Mouse (Mus musculus): ENCODE results near the gene Wdr18. TPM values are rescaled to one million over a fixed set of nuclear protein-coding genes. Genes with fewer than 3 reads are reported as not detected.
"Not testable (repeated sequence)": the region's sequence is repeated elsewhere in the genome, so short reads cannot be mapped to it uniquely, and the experiment has no call there.

Wdr18 gene
- polyA plus RNA-seq, 1 experiment from 2014 or later: 115 TPM

DNA sequence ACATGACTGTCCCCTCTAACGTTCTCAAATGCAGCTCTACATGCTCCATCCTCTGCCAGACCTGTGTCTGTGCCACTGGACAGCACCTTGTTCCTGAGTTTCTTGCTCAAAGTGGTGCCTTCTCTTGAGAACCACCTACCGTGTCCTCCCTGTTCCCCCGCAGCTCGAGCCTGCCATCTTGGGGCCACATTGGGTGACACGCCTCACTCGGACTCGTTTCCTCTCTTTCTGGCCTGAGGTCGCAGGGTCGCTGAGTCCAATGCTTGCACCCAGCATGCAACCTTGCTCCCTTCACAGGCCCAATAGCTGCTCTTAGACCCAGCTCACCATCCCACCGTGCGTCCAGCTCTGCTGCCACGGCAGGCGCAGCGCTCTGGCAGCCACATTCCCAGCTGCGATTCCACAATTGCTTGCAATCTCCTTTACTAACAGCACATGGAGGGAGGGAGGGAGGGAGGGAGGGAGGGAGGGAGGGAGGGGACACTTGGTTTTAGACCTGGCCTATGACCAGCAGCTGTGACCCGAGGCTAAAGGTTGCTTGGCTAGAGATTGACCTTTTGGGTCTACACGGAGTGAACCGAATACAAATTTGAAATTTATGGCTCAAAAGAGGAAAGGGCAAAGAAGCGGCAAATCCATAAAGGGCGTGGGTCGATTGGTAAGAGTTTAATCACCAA lies 1.7 kb upstream of the Wdr18 start:
- 8% methylated on average over 21 of the region's 21 CpGs for WGBS
- peaks cover 29% of the 10 kb centered on the region for H3K36me3 ChIP-seq
- peak overlapping the region; percentile 58; the same call in 1 of the 2 replicates for H3K27ac ChIP-seq
- peak overlapping the region; percentile 38; the same call in 1 of the 2 replicates for H3K4me2 ChIP-seq
- 0 out of 2 replicates have a peak overlapping the region, but pooled peaks have one; percentile 17 for H3K9ac ChIP-seq
- ATAC-seq (replicated peaks; ENCODE audit: low FRiP score): 0 out of 2 replicates have a peak, but pooled peaks have one; percentile 8
- no peaks in the 10 kb centered on the region for H3K9me3 ChIP-seq (replicated peaks)
- H3K4me1 ChIP-seq: peaks cover 36% of the 10 kb centered on the region
- H3K4me3 ChIP-seq (replicated peaks): no peak overlapping the region
- no peaks in the 10 kb centered on the region for H3K27me3 ChIP-seq

DNA sequence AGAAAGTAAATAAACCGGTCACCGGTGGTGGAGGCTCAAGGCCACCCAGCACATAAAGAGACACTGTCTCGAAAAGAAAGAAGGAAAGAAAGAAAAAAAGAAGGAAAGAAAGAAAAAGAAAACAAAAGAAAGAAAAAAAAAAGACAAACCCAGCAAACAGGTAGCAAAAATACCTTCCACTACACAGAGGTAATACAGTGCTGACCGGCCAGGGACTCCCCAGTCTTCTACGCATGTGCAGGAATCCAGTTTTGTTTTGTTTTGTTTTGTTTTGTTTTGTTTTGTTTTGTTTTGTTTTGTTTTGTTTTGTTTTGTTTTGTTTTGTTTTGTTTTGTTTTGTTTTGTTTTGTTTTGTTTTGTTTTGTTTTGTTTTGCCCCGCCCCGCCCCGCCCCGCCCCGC lies 540 bp upstream of the Wdr18 start:
- H3K27me3 ChIP-seq; H3K27ac ChIP-seq; H3K9ac ChIP-seq; H3K9me3 ChIP-seq (replicated peaks); ATAC-seq (replicated peaks; ENCODE audit: low FRiP score): not testable (repeated sequence)
- WGBS: 31% methylated on average over 10 of the region's 10 CpGs
- Histone ChIP-seq H3K4me1 (peaks cover 36% of the 10 kb centered on the region), H3K36me3 (peaks cover 32% of the 10 kb centered on the region), H3K4me2 (peak overlapping the region; percentile 83), H3K4me3 (replicated peaks) (peak overlapping the region; percentile 99)

DNA sequence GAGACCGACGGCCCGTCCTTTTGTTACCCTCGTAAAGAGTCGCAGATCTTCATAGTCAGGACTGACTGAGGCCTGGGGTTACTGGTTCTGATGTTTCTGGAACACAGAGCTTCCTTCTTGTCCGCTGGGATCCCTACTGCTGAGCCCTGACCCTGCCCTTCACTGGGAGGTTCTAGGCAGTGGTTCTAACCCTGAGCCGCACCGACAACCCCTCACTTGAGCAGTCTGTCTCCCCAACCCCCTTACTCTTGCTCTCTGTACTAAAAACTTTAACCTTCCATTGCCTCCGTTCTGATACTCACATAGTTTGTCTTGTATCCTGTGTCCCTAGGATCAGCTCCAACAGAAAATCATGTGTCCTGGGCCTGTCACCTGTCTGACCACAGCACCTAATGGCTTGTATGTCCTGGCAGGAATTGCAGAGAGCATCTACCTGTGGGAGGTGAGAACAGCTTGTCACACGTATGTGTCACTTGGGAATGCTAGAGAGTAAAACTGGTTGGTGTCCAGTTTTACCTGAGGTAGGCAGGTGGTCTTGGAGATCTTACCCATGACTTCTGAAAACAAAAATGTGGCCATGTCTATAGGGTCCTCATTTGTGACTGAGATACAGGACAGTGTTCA lies 831 bp downstream of the Wdr18 start:
- 13% methylated on average over 10 of the region's 10 CpGs for WGBS
- no peaks in the 10 kb centered on the region for H3K9me3 ChIP-seq (replicated peaks)
- H3K4me2 ChIP-seq: peak overlapping the region; percentile 83
- H3K4me3 ChIP-seq (replicated peaks): peak overlapping the region; percentile 99
- no peaks in the 10 kb centered on the region for H3K27me3 ChIP-seq
- H3K27ac ChIP-seq: peak overlapping the region; percentile 82; the same call in 1 of the 2 replicates
- ATAC-seq (replicated peaks; ENCODE audit: low FRiP score): no peak
- H3K36me3 ChIP-seq: peaks cover 46% of the 10 kb centered on the region
- H3K9ac ChIP-seq: peak overlapping the region; percentile 92
- H3K4me1 ChIP-seq: peaks cover 34% of the 10 kb centered on the region

DNA sequence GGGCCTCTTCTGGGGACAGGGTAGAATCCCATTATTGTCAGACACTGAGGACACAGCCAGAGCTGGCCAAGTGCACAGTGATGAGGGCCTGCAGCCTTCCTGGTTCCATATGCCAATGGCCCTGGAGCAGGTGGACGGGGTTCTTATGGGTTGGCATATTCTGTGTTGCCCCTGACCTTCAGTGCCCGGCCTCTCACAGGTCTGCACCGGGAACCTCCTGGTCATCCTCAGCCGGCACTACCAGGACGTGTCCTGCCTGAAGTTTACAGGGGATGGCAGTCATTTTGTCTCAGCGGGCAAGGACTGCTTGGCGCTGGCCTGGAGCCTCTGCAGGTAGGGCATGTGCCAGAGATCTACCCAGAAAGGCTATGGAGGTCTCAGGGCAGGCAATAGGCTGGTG lies 4.8 kb downstream of the Wdr18 start:
- Histone ChIP-seq H3K4me1 (peaks cover 11% of the 10 kb centered on the region), H3K9ac (no peak overlapping the region), H3K36me3 (peaks cover 76% of the 10 kb centered on the region), H3K9me3 (replicated peaks) (no peaks in the 10 kb centered on the region), H3K27ac (no peak overlapping the region), H3K27me3 (0 out of 2 replicates have a peak, but pooled peaks cover 2% of the 10 kb centered on the region), H3K4me3 (replicated peaks) (no peak overlapping the region), H3K4me2 (no peak overlapping the region)
- 95% methylated on average over 7 of the region's 7 CpGs for WGBS
- ATAC-seq (replicated peaks; ENCODE audit: low FRiP score): no peak

DNA sequence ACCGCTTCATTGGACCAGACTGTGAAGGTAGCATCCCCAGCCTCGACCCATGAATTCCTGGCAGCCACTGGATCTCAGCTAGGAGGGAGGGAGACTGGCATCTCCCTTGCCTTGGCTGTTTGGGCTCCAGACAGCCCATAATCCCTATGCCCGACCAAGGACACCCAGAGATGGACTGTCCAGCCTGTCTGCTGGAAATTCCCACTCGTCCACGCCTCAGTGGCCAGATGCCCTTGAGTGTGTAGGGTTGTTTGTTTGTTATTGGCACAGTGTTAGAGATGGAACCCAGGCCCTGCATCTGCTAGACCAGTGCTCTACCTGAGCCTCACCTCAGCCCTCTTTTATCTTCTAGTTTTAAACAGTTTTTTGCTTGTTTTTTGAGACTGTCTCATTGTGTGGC lies 5.4 kb downstream of the Wdr18 start:
- WGBS: 82% methylated on average over 5 of the region's 5 CpGs
- Histone ChIP-seq H3K9me3 (replicated peaks) (no peaks in the 10 kb centered on the region), H3K27me3 (0 out of 2 replicates have a peak, but pooled peaks cover 7% of the 10 kb centered on the region), H3K4me2 (no peak overlapping the region), H3K27ac (no peak overlapping the region), H3K4me1 (peaks cover 11% of the 10 kb centered on the region), H3K36me3 (peaks cover 76% of the 10 kb centered on the region), H3K4me3 (replicated peaks) (no peak overlapping the region), H3K9ac (no peak overlapping the region)
- no peak for ATAC-seq (replicated peaks; ENCODE audit: low FRiP score)

DNA sequence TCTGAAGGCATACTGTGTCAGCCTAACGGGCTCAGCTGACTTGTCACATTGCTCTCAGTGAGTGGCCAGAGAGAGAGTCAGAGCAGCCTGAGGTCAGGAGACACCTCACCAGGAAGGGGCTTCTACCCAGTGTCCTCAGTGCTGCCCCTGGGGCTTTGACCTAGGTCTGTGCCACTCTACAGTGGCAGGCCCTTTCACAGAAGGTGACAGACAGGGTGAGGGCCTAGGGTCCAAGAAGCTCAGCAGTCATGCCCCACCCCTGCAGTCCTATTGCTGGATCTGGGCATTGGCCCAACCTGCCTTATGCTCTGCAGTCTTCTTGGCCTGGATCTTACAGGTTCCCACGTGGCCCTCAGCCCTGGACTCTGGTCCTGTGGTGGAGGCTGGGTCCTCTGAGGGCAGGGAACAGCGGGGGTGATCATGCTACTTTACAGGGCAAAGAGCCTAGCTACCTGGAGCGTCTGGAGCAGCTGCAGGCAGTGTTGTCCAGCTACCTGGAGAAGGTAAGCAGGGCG lies 7.0 kb downstream of the Wdr18 start:
- no peaks in the 10 kb centered on the region for H3K9me3 ChIP-seq (replicated peaks)
- H3K27ac ChIP-seq: no peak overlapping the region
- no peak overlapping the region for H3K4me3 ChIP-seq (replicated peaks)
- H3K4me2 ChIP-seq: no peak overlapping the region
- H3K4me1 ChIP-seq: peaks cover 15% of the 10 kb centered on the region
- no peak overlapping the region for H3K9ac ChIP-seq
- peaks cover 21% of the 10 kb centered on the region for H3K27me3 ChIP-seq
- no peak for ATAC-seq (replicated peaks; ENCODE audit: low FRiP score)
- 91% methylated on average over 5 of the region's 5 CpGs for WGBS
- H3K36me3 ChIP-seq: peaks cover 69% of the 10 kb centered on the region

DNA sequence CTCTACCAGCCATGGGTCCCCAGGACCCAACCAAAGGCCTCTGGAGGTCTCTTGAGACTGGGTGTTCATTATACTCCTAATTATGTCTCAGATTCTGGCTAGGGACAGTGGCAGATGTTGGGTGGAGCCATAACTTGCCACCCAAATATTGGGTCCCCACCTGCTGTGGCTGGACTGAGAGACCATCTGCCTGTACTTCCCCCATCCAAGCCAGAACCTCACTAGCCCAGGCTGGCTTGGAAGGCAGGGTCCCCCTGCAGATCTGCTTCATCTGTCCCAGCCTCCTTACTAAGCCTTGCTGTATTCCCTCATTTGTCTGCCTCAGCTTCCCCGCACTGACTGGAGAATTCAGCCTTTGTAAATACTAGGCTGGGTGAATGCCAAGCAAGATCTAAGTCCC lies 8.2 kb downstream of the Wdr18 start:
- Histone ChIP-seq H3K27me3 (peaks cover 29% of the 10 kb centered on the region), H3K4me2 (no peak overlapping the region), H3K9me3 (replicated peaks) (no peaks in the 10 kb centered on the region), H3K4me3 (replicated peaks) (no peak overlapping the region), H3K27ac (no peak overlapping the region), H3K36me3 (peaks cover 56% of the 10 kb centered on the region), H3K4me1 (peaks cover 20% of the 10 kb centered on the region), H3K9ac (no peak overlapping the region)
- 86% methylated on average over 1 of the region's 1 CpGs for WGBS
- ATAC-seq (replicated peaks; ENCODE audit: low FRiP score): no peak

DNA sequence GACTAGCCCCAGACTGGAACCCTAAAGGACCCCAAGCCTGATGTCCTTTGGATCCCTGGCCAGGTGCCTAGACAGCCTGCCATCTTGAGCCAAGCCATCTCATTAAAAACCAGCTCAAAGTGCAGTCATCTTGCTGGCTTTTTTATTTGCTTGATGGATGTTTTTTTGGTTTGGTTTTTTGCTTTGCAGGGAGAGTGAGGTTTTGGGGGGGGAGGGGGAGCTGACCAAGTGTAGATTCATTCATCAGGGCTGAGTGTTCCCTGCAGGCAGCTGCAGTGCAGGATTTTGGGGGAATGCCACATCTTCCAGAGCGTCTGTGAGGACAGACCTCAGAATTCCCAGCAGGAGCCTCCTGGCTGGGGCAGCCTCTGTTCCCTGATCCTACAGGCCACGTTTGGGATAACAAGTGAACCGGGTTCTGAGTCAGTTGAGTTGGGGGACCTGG lies 9.2 kb downstream of the Wdr18 start:
- no peak for ATAC-seq (replicated peaks; ENCODE audit: low FRiP score)
- H3K9me3 ChIP-seq (replicated peaks): no peaks in the 10 kb centered on the region
- H3K36me3 ChIP-seq: peaks cover 52% of the 10 kb centered on the region
- no peak overlapping the region for H3K4me3 ChIP-seq (replicated peaks)
- H3K27me3 ChIP-seq: peaks cover 29% of the 10 kb centered on the region
- no peak overlapping the region for H3K9ac ChIP-seq
- WGBS: 7% methylated on average over 3 of the region's 3 CpGs
- no peak overlapping the region for H3K27ac ChIP-seq
- no peak overlapping the region for H3K4me2 ChIP-seq
- H3K4me1 ChIP-seq: peaks cover 20% of the 10 kb centered on the region

DNA sequence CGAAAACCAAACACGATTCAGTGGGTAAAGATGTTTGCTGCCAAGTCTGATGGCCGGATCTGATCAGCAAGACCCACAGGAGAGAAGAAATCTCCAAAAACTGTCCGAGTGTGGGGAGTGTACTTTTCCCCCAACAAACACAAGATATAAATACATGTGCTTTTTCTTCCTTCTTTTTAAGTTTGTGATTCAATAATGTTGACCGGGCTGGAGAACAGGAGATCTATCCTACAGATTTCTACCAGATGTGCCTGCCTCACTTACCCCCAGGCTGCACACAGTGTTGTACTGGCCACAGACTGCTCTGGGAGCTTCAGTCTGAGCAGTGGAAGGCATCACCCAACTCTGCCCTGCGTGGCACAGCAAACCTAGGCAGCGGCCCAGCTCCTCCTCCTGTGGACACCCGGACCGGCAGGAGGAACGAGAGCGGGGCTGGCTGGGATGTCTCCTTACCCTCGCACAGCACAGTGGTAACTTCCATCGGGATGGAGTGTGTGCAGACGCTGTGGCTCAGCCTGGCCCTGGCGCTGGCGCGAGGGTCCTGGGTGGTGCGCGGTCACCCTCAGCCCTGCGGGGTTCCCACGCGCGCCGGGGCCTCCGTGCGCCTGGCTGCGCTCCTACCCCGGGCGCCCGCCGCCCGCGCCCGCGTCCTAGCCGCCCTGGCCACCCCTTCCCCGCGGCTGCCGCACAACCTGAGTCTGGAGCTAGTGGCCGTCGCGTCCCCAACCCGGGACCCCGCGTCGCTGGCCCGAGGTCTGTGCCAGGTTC lies 10.6 kb downstream of the Wdr18 start, which contains the start of gene Grin3b:
Grin3b (plus strand) TSS at position 301 of the 768 bp plus-strand sequence.
- Histone ChIP-seq H3K9ac (peak within 1 kb of the TSS; percentile 47), H3K4me3 (replicated peaks) (peak within 1 kb of the TSS; percentile 45), H3K4me2 (peak within 1 kb of the TSS; percentile 92), H3K9me3 (replicated peaks) (no peaks in the 10 kb centered on the region), H3K36me3 (peaks cover 51% of the 10 kb centered on the region), H3K4me1 (peaks cover 23% of the 10 kb centered on the region), H3K27me3 (peaks cover 29% of the 10 kb centered on the region), H3K27ac (no peak within 1 kb of the TSS)
- WGBS: 8% methylated on average over 46 of the region's 47 CpGs
- ATAC-seq (replicated peaks; ENCODE audit: low FRiP score): peak; percentile 16; the same call in 1 of the 2 replicates

DNA sequence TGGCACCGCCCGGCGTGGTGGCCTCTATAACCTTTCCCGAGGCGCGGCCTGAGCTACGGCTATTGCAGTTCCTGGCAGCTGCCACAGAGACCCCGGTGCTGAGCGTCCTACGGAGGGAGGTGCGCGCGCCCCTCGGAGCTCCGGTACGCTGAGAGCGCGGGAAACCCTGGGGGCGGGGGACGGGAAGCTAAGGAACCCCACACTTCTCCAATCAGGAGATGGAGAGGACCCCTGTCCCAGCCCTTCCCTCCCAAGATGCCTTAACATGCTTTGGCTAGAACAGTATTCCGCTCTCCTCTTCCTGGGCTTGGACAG lies 11.2 kb downstream of the Wdr18 start:
- 3% methylated on average over 21 of the region's 21 CpGs for WGBS

DNA sequence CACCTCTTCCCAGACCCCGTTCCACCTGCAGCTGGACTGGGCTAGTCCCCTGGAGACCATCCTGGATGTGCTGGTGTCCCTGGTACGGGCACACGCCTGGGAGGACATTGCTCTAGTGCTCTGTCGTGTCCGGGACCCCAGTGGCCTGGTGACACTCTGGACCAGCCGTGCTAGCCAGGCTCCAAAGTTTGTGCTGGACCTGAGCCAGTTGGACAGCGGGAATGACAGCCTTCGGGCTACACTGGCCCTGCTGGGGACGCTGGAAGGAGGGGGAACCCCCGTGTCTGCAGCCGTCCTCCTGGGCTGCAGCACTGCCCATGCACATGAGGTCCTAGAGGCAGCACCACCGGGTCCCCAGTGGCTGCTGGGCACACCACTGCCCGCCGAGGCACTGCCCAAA lies 12.9 kb downstream of the Wdr18 start:
- peaks cover 23% of the 10 kb centered on the region for H3K4me1 ChIP-seq
- WGBS: 53% methylated on average over 14 of the region's 14 CpGs
- no peak overlapping the region for H3K4me2 ChIP-seq
- ATAC-seq (replicated peaks; ENCODE audit: low FRiP score): no peak
- H3K27me3 ChIP-seq: peaks cover 29% of the 10 kb centered on the region
- no peak overlapping the region; the same call in 1 of the 2 replicates for H3K9ac ChIP-seq
- H3K36me3 ChIP-seq: peaks cover 51% of the 10 kb centered on the region
- H3K9me3 ChIP-seq (replicated peaks): no peaks in the 10 kb centered on the region
- no peak overlapping the region for H3K4me3 ChIP-seq (replicated peaks)
- no peak overlapping the region for H3K27ac ChIP-seq

More for the DNA sequence above, 11.2 kb downstream of the Wdr18 start:
- Histone ChIP-seq H3K36me3 (peaks cover 51% of the 10 kb centered on the region), H3K9me3 (replicated peaks) (no peaks in the 10 kb centered on the region), H3K27me3 (peaks cover 29% of the 10 kb centered on the region), H3K27ac (no peak overlapping the region), H3K4me2 (peak overlapping the region; percentile 92), H3K9ac (peak overlapping the region; percentile 47), H3K4me1 (peaks cover 23% of the 10 kb centered on the region), H3K4me3 (replicated peaks) (peak overlapping the region; percentile 45)
- 0 out of 2 replicates have a peak, but pooled peaks have one; percentile 1 for ATAC-seq (replicated peaks; ENCODE audit: low FRiP score)

Measured in kidney, embryonic 15.5 days (tissue).